Mouse (Mus musculus) mammary gland, adult 2 months (tissue): ENCODE measurements around the gene Olfr747. TPM values are rescaled to one million over a fixed set of nuclear protein-coding genes. Genes with fewer than 3 reads are reported as not detected.

Experiments
- polyA plus RNA-seq: library from polyadenylated mRNA; depleted of rRNA; stranded (reverse); fragments of >200 nt; gene quantifications from 2 replicates; pipeline ENCODE4 v1.2.3, GENCODE M21; 2012; ENCODE audit warnings: low replicate concordance; rRNA removed

Olfr747 gene
- not detected in 2 replicates for polyA plus RNA-seq

GRCm38 (mm10) chr14:50693106-50693505 lies at the start of gene Olfr747:
Olfr747 (minus strand) TSS chr14:50693206.

GRCm38 (mm10) chr14:50707073-50707472 lies 14.1 kb upstream of the Olfr747 start, which contains the start of gene Olfr748:
Olfr748 (plus strand) TSS chr14:50707373.

GRCm38 (mm10) chr14:50646783-50647182 lies 46.2 kb downstream of the Olfr747 start, which contains the start of gene Olfr746:
Olfr746 (plus strand) TSS chr14:50647083.

DNA sequence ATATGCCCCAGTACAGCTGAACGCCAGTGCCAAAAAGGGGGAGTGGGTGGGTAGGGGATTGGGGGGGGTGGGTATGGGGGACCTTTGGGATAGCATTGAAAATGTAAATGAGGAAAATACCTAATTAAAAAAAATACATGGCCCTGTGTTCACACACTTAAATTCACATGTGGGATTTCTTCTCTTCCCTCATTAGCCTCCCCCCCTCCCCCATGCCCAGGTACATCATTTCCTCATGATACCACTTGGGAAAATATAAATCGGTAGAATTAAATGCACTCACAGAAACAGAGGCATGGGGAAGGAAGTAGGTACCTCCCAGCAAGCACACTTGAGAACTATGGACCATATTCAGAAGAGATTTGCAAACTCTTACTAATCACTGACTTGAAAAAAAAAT lies 53.9 kb downstream of the Olfr747 start, which contains the start of gene Olfr745:
Gene Olfr745, plus strand, starts transcription at position 301 of the 400 bp plus-strand sequence.

Other genes starting within 250 kb of the Olfr747 start
- not detected in 2 replicates for gene Olfr740, start 247.7 kb downstream of the Olfr747 start, polyA plus RNA-seq
- gene Olfr741, start 220.5 kb downstream of the Olfr747 start, polyA plus RNA-seq = not detected in 2 replicates
- gene Olfr742, start 189.6 kb downstream of the Olfr747 start, polyA plus RNA-seq = not detected in 2 replicates
- not detected in 2 replicates for gene Olfr743, start 171.4 kb downstream of the Olfr747 start, polyA plus RNA-seq
- gene Olfr744, start 78.3 kb downstream of the Olfr747 start, polyA plus RNA-seq = not detected in 2 replicates
- gene Olfr745, start 53.8 kb downstream of the Olfr747 start, polyA plus RNA-seq = not detected in 2 replicates
- gene Olfr746, start 46.1 kb downstream of the Olfr747 start, polyA plus RNA-seq = not detected in 2 replicates
- not detected in 2 replicates for gene Olfr748, start 14.2 kb upstream of the Olfr747 start, polyA plus RNA-seq
- gene Olfr749, start 51.9 kb upstream of the Olfr747 start, polyA plus RNA-seq = not detected in 2 replicates
- 22.2 and 29.4 TPM in 2 replicates for gene Ttc5, start 92.3 kb upstream of the Olfr747 start, polyA plus RNA-seq
- gene Ccnb1ip1, start 114.5 kb upstream of the Olfr747 start, polyA plus RNA-seq = not detected in 2 replicates
- 13.0 and 34.5 TPM in 2 replicates for gene Parp2, start 114.6 kb upstream of the Olfr747 start, polyA plus RNA-seq
- 42.0 and 46.3 TPM in 2 replicates for gene Tep1, start 177.4 kb upstream of the Olfr747 start, polyA plus RNA-seq
- 2.2 and 24.0 TPM in 2 replicates for gene Klhl33, start 204.3 kb upstream of the Olfr747 start, polyA plus RNA-seq
- 91.2 and 179 TPM in 2 replicates for gene Osgep, start 231.7 kb upstream of the Olfr747 start, polyA plus RNA-seq
- gene Apex1, start 231.8 kb upstream of the Olfr747 start, polyA plus RNA-seq = 32.1 and 70.1 TPM in 2 replicates
- 100 and 139 TPM in 2 replicates for gene Pip4p1, start 237.7 kb upstream of the Olfr747 start, polyA plus RNA-seq
- 32.2 and 73.1 TPM in 2 replicates for gene Pnp, start 237.9 kb upstream of the Olfr747 start, polyA plus RNA-seq